Mouse (Mus musculus): ENCODE data around the gene Socs2. TPM values are rescaled to one million over a fixed set of nuclear protein-coding genes. Genes with fewer than 3 reads are reported as not detected.

The Socs2 gene
- polyA plus RNA-seq, 1 experiment: 0.74 TPM

GRCm38 (mm10) chr10:95414316-95415158 is 2.4 kb downstream of the Socs2 start:
- TF ChIP-seq POLR2A (IDR thresholded peaks at IDR 0.05; ENCODE audit: borderline replicate concordance, low read depth, low read length) (no peak), CTCF (IDR thresholded peaks at IDR 0.05; ENCODE audit: low read depth, low read length) (no peak)
- peaks cover 3% of the 10 kb centered on the region; the same call in 1 of the 2 replicates for H3K4me1 ChIP-seq (ENCODE audit: control insufficient read depth, insufficient read depth, low read length)
- peak overlapping the region; percentile 27 for H3K4me3 ChIP-seq (ENCODE audit: insufficient read depth, low read length)
- no peak overlapping the region for H3K27ac ChIP-seq (ENCODE audit: insufficient read depth, low read depth, low read length)

DNA sequence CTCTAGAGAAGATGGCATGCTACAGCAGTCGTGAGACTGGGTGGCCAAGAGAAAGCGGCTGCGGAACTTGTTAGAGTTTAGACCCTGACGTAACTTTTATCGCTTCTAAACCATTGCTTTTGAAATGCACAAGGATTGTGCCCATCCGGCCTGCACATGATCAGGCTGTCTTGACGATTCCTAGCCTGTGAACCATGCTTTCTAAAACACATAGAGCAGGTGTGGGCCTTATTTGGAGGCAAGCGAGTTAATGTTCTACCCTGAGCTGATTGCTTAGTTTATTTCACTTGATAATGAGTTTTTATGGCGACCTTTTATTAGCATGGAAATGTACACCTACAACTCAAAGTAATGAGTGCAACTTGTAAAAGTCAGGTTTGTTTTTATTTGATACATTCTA is 5.8 kb downstream of the Socs2 start:
- Histone ChIP-seq H3K4me3 (ENCODE audit: insufficient read depth, low read length) (no peak overlapping the region), H3K4me1 (ENCODE audit: control insufficient read depth, insufficient read depth, low read length) (peaks cover 3% of the 10 kb centered on the region; the same call in 1 of the 2 replicates), H3K27ac (ENCODE audit: insufficient read depth, low read depth, low read length) (no peak overlapping the region)
- TF ChIP-seq CTCF (IDR thresholded peaks at IDR 0.05; ENCODE audit: low read depth, low read length) (no peak), POLR2A (IDR thresholded peaks at IDR 0.05; ENCODE audit: borderline replicate concordance, low read depth, low read length) (no peak)

DNA sequence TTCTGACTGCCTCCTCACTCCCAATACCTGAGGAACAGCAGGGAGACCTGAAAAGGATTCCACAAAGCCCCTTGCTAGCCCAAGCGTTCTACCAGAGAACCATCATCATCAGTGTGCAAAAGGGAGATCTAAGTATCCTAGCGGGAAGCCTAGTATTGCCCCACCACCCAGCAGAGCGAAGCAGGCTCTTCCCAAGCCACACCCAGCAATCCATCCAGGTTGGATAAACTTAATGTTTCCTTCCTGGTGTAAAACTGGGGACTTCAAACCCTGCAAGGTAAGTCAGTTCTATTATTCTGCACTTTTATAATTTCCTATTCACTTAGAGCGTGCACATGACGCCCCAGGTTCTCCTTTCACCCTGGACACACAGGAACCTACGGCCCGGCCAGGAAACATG is 6.3 kb downstream of the Socs2 start:
- no peak overlapping the region for H3K27ac ChIP-seq (ENCODE audit: insufficient read depth, low read depth, low read length)
- H3K4me3 ChIP-seq (ENCODE audit: insufficient read depth, low read length): no peak overlapping the region
- H3K4me1 ChIP-seq (ENCODE audit: control insufficient read depth, insufficient read depth, low read length): peaks cover 3% of the 10 kb centered on the region; the same call in 1 of the 2 replicates
- TF ChIP-seq POLR2A (IDR thresholded peaks at IDR 0.05; ENCODE audit: borderline replicate concordance, low read depth, low read length): no peak
- no peak for TF ChIP-seq CTCF (IDR thresholded peaks at IDR 0.05; ENCODE audit: low read depth, low read length)

GRCm38 (mm10) chr10:95410209-95410608 is 6.8 kb downstream of the Socs2 start:
- Histone ChIP-seq H3K27ac (ENCODE audit: insufficient read depth, low read depth, low read length) (no peak overlapping the region), H3K4me3 (ENCODE audit: insufficient read depth, low read length) (no peak overlapping the region)
- TF ChIP-seq POLR2A (IDR thresholded peaks at IDR 0.05; ENCODE audit: borderline replicate concordance, low read depth, low read length) (no peak), CTCF (IDR thresholded peaks at IDR 0.05; ENCODE audit: low read depth, low read length) (no peak)

DNA sequence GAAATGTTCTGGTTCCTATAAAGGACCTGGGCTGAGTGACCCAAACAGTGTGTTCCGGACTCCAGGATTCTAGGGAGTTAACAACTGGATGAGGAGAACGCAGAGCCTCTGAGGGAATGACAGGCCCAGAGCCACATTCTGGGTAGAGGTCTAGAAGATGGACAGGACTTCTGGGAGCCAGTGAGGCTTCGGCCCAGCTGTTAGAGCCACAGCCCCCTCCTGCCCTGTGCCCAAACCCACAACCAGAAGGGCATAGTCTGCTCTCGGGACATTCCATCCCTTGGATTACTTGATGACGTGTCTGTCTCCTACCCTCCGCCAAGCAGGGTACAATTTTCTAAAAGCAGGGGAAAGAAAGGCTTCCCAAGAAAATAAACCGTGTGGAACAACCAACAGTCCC is 7.8 kb downstream of the Socs2 start:
- Histone ChIP-seq H3K4me1 (ENCODE audit: control insufficient read depth, insufficient read depth, low read length) (no peaks in the 10 kb centered on the region), H3K4me3 (ENCODE audit: insufficient read depth, low read length) (no peak overlapping the region), H3K27ac (ENCODE audit: insufficient read depth, low read depth, low read length) (no peak overlapping the region)
- TF ChIP-seq CTCF (IDR thresholded peaks at IDR 0.05; ENCODE audit: low read depth, low read length) (no peak), POLR2A (IDR thresholded peaks at IDR 0.05; ENCODE audit: borderline replicate concordance, low read depth, low read length) (no peak)

More at GRCm38 (mm10) chr10:95410209-95410608, 6.8 kb downstream of the Socs2 start:
- peaks cover 1% of the 10 kb centered on the region; the same call in 1 of the 2 replicates for H3K4me1 ChIP-seq (ENCODE audit: control insufficient read depth, insufficient read depth, low read length)

GRCm38 (mm10) chr10:95408487-95408886 is 8.5 kb downstream of the Socs2 start:
- no peaks in the 10 kb centered on the region for H3K4me1 ChIP-seq (ENCODE audit: control insufficient read depth, insufficient read depth, low read length)
- H3K27ac ChIP-seq (ENCODE audit: insufficient read depth, low read depth, low read length): no peak overlapping the region
- H3K4me3 ChIP-seq (ENCODE audit: insufficient read depth, low read length): no peak overlapping the region
- TF ChIP-seq CTCF (IDR thresholded peaks at IDR 0.05; ENCODE audit: low read depth, low read length) (no peak), POLR2A (IDR thresholded peaks at IDR 0.05; ENCODE audit: borderline replicate concordance, low read depth, low read length) (no peak)

DNA sequence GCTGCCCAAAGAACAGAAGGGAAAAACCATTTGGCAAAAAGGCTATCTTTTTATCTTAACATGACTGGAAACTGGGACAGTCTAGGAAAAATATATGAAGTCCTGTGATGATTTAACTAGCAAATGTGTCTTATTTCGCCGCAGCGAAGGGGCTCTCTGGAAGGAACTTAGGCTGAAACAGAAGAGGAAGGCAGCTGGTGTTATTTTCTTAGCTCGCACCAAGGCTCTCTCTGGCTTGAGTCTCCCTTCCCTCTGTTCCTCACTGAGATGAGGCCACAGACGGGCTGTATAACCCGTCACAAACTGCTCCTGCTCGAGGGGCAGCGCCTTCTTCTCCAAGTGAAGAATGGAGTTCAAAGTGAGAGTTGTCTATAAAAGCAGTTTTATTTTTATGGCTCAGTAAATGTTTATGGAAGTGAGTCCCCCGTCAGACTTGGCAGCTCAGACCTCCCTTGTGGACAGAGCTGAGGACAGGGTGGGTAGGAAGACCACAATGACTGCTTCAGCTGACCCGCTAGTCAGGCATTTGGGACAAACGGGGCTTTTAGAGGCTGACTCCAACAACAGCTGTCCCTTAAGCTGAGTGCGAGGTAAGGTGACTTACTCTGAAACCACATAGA is 9.3 kb downstream of the Socs2 start:
- Histone ChIP-seq H3K4me3 (ENCODE audit: insufficient read depth, low read length) (no peak overlapping the region), H3K4me1 (ENCODE audit: control insufficient read depth, insufficient read depth, low read length) (no peaks in the 10 kb centered on the region), H3K27ac (ENCODE audit: insufficient read depth, low read depth, low read length) (no peak overlapping the region)
- TF ChIP-seq CTCF (IDR thresholded peaks at IDR 0.05; ENCODE audit: low read depth, low read length) (no peak), POLR2A (IDR thresholded peaks at IDR 0.05; ENCODE audit: borderline replicate concordance, low read depth, low read length) (no peak)

GRCm38 (mm10) chr10:95404774-95405173 is 12.2 kb downstream of the Socs2 start:
- H3K4me1 ChIP-seq (ENCODE audit: control insufficient read depth, insufficient read depth, low read length): no peaks in the 10 kb centered on the region
- H3K27ac ChIP-seq (ENCODE audit: insufficient read depth, low read depth, low read length): no peak overlapping the region
- no peak for TF ChIP-seq CTCF (IDR thresholded peaks at IDR 0.05; ENCODE audit: low read depth, low read length)
- no peak for TF ChIP-seq POLR2A (IDR thresholded peaks at IDR 0.05; ENCODE audit: borderline replicate concordance, low read depth, low read length)
- H3K4me3 ChIP-seq (ENCODE audit: insufficient read depth, low read length): no peak overlapping the region

DNA sequence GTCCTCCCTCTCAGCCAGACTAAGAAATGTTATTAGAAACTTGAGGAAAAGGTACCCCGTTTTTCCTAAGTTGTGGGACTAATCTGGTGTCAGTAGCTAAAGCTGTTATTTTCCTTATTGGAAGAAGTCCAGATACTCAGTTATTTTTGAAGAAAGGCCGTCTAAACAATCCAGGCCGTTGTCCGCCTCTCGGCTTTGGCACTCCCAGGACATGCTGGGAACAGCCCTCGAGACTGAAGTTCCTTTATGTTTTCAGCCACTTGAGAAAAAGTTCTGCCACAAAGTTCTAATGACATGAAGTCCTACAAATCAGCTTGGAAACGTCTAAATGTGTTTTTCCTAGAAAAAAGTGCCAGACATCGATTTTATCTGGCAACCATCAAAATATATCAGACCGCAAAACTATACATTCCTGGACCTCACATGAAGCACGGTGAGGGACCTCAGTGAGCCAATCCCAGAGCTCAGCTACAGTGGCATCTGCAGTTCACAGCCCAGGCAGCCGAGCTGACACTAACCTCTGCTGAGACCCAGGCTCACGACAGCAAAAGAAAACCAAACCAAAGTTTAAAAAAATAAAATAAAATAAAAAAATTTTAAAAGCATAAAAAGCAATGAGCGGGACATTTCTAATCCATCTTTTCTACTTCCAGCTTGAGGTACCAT is 17.2 kb downstream of the Socs2 start:
- Histone ChIP-seq H3K4me1 (ENCODE audit: control insufficient read depth, insufficient read depth, low read length) (no peaks in the 10 kb centered on the region), H3K27ac (ENCODE audit: insufficient read depth, low read depth, low read length) (no peak overlapping the region), H3K4me3 (ENCODE audit: insufficient read depth, low read length) (no peak overlapping the region)
- TF ChIP-seq CTCF (IDR thresholded peaks at IDR 0.05; ENCODE audit: low read depth, low read length): no peak
- TF ChIP-seq POLR2A (IDR thresholded peaks at IDR 0.05; ENCODE audit: borderline replicate concordance, low read depth, low read length): no peak
